Mouse (Mus musculus) mouse embryonic stem cell (cell line): Measurements from ENCODE around the gene Gm10961.
"Not testable (repeated sequence)": the region's sequence is repeated elsewhere in the genome, so short reads cannot be mapped to it uniquely, and the experiment has no call there.

ENCODE experiments used
- in situ Hi-C, 2 experiments: fragments of 300-500 bp; cut with MboI; formaldehyde crosslinking; loops; 1 replicate in 1 of 2; 3 replicates in 1 of 2; pipeline ENCODE4 v1.14.3; 2019 to 2020; ENCODE audit warnings: low sequenced_read_pairs in 2 of 2, low pct_unique_long_range_greater_than_20kb in 1 of 2, mixed read lengths in 1 of 2; ENCODE audit not compliant: unreplicated experiment in 1 of 2

Gm10961 gene

GRCm38 (mm10) chr3:107650276-107650675 is 19.2 kb downstream of the Gm10961 start:
- in situ Hi-C loops: not testable (repeated sequence)

- in situ Hi-C loops: no loop called here
These were observed 21.8 kb downstream of the Gm10961 start for GRCm38 (mm10) chr3:107652968-107653367.

- in situ Hi-C loops: no loop called here
These were observed 23.7 kb downstream of the Gm10961 start for GRCm38 (mm10) chr3:107654861-107655260.

- in situ Hi-C loops: no loop called here
These were observed 24.4 kb downstream of the Gm10961 start for GRCm38 (mm10) chr3:107655491-107655890.

- in situ Hi-C loops: no loop called here
These were observed 25.0 kb downstream of the Gm10961 start for GRCm38 (mm10) chr3:107656151-107656550.

- in situ Hi-C loops: no loop called here
These were observed 25.8 kb downstream of the Gm10961 start for GRCm38 (mm10) chr3:107656888-107657287.

GRCm38 (mm10) chr3:107659000-107659399 is 27.9 kb downstream of the Gm10961 start:
- in situ Hi-C loops: no loop called here

- in situ Hi-C loops: no loop called here
These were observed 33.5 kb downstream of the Gm10961 start for GRCm38 (mm10) chr3:107664641-107665040.

GRCm38 (mm10) chr3:107667426-107667825 is 36.3 kb downstream of the Gm10961 start:
- in situ Hi-C loops: no loop called here

GRCm38 (mm10) chr3:107668786-107669185 is 37.7 kb downstream of the Gm10961 start:
- in situ Hi-C loops: no loop called here

GRCm38 (mm10) chr3:107670500-107670899 is 39.4 kb downstream of the Gm10961 start:
- in situ Hi-C loops: no loop called here

GRCm38 (mm10) chr3:107671509-107671908 is 40.4 kb downstream of the Gm10961 start:
- in situ Hi-C loops: no loop called here

- in situ Hi-C loops: no loop called here
These were observed 49.9 kb downstream of the Gm10961 start for GRCm38 (mm10) chr3:107680790-107681576.
